Mouse (Mus musculus): ENCODE results near the gene Nelfb.

Gene Nelfb

DNA sequence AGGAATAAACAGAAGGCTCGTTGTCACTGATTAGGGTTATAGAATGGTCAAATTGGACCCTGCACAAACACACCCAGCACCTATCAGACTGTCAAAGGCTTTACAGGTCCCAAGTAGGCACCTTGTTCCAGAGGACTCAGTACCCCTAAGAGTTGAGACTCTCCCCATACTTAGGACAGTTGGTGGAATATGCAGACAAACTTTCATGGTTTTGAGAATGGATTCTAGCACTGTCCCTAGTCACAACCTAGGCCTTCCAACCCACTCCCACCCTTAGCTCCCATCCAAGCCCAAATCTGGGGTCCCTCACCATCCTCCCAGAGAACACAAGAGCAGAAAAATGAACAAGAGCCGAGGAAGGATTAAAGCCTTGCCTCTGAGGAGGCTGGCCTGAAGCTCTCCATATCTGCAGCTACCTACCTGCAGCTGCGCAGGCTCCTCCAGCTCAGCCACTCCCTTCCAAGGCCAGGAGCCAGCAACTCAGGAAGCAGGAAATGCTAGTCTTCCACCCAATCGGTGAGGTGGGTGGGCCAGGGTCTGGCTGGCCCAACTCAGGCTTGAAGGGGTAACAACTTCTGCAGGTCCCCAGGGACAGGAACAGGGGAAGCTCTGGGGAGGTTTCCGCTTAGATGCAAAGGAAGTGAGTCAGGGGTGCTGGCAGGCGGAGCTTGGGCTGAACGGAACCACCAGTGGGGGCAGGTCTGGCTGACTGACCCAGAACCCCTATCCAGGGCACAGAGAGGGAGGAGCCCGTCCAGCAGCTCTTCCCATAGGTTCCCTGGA is 14.9 kb downstream of the Nelfb start, which contains the start of gene Tor4a:
TSS of gene Tor4a (minus strand) at position 715 of the 783 bp plus-strand sequence.
- peak; percentile 41 for DNase-seq (ENCODE audit: low spot score)

DNA sequence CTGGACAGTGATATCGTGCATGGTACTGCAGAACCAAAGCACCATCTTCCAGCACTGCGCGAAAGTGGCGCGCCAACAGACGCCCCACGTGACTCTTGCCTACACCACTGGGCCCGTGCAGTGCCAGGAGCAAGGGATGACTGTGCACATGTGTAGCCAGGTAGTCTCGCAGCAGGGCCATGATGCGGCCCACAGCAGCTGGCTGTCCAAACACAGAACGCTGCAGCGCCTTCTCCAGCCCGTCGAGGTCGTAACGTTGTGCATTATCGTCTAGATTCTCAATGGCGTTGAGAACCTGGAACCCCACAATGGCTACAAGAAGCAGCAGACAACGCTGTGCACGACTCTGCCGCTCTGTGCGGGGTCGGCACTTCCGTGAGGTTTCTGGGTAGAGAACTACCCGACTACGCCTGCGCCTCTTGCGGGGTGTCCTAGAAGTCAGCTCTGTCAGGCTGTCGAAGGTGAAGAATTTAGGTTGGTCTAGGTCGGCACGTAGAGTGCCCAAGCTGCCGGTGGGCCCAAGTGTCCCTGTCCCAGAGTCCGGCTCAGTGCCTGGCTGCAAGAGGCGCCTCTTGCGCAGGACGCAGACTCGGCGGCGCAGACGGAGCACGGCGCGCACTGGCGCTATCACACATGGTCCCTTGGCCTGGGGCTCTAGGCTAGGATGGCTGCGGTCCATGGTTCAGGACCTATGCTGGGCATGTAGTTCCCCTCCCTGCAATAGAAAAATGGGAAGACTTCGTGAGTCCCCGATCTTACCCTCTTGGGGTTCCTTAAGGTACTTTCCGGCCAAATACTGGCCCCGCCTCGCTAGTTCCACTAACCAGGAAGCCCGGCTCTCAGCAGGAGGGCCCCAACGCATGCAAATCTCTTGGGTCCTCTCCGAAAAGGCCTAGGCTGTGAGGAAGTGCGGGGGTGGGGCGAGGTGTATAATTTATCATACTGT is 15.8 kb downstream of the Nelfb start:
- DNase-seq (ENCODE audit: low spot score): no peak

DNA sequence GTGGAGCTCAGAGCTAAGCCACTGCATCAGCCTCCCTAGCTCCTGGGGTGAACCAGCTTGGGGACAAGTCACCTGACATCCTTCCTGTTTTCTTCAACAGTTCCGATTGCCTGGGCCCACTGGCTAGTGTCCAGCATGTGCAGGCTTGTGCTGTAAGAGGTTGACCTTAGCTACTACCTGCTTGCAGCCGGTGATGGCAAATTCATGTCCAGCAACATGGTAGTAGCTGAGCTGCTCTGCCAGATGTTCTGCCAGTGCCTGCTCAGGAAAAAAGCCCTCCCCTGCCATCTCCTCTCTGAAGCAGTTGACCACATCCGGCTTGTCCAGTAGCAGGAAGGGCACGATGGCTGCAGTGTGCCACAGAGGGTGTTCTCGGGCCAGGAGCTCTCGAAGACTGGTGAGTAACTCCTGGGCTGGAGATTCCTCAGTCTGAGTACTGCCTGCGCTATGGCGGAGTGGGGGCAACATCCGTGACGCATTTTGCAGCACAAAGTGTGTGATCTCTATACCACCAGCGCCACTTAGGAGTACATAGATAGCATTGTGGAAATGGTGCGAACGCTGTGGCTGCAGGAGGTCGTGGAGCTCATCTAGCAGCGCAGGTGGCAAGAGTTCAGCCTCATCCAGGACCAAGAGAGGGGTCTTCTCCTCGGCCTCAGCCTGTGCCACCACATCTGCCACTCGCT is 16.7 kb downstream of the Nelfb start:
- no peak for DNase-seq (ENCODE audit: low spot score)

DNA sequence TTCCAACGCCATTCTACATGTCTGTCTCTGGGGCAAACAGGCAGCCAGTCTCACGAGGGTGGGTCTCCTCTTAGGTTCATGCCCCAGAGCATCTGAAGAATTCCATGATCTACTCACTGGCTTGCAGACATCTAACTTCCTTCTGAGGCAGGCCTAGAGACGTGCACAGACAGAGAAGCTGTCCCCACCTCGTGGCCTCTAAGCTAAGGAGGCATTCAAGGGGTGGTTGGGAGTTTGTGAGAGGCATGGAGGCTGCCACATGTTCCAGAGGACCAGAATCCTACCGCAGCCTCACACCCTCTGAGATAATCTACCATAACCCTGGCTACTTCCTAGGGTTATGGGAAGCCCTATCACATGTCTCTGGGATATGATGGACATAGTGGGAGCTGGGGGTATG is 17.3 kb downstream of the Nelfb start:
- DNase-seq (ENCODE audit: low spot score): no peak

DNA sequence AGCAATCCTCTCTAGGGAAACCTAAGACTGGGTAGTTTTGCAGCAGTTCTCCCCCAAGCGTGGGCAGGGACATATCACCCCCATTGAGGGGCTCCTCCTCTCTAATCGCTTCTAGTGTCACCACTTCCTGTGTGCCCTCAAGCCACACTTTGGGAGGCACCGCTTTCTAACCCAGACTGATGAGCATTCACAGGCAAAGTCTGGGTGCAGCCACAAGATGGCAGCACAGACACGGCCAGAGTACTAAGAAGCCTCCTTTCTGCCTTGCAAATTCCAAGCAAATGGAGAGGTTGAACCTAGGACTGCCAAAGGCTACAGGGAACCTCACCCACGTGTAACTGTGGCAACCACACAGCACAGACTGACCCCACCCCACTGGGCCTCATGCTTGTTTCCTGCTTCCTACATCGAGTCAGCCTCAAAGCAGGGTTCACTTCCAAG is 17.9 kb downstream of the Nelfb start:
- DNase-seq (ENCODE audit: low spot score): peak; percentile 92

DNA sequence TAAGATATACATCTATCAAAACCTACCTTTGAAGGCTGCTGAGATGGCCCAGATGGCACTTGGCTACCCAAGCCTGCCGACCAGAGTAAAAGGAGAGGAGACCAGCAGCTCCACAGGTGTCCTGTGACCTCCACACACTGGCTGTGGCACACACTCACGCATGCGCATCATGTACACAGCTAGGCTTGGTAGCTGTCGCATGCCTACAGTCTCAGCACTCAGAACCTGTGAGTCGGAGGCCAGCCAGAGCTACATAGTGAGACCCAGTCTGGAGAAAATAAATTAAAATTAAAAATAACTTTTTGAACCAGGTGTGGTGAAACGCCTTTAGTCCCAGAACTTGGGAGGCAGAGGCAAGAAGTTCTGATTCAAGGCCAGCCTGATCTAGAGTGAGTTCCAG is 23.4 kb downstream of the Nelfb start:
- no peak for DNase-seq (ENCODE audit: low spot score)

DNA sequence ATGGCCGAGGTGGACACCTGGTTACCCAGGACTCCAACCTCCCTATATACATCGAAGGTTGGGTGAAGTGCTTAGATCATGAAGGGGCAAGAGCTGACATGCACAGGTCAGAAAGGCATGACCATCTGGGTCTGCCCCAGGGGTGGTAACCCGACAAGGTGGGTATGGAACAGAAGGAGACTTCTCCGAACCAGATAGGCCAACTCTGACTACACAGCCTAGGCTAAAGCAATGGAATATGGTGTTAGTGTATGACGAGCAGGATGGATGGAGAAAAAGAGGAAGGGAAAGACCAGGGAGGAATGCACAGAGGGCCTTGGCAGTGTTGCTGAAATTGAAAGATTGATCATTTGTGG is 24.7 kb downstream of the Nelfb start:
- no peak for DNase-seq (ENCODE audit: low spot score)

DNA sequence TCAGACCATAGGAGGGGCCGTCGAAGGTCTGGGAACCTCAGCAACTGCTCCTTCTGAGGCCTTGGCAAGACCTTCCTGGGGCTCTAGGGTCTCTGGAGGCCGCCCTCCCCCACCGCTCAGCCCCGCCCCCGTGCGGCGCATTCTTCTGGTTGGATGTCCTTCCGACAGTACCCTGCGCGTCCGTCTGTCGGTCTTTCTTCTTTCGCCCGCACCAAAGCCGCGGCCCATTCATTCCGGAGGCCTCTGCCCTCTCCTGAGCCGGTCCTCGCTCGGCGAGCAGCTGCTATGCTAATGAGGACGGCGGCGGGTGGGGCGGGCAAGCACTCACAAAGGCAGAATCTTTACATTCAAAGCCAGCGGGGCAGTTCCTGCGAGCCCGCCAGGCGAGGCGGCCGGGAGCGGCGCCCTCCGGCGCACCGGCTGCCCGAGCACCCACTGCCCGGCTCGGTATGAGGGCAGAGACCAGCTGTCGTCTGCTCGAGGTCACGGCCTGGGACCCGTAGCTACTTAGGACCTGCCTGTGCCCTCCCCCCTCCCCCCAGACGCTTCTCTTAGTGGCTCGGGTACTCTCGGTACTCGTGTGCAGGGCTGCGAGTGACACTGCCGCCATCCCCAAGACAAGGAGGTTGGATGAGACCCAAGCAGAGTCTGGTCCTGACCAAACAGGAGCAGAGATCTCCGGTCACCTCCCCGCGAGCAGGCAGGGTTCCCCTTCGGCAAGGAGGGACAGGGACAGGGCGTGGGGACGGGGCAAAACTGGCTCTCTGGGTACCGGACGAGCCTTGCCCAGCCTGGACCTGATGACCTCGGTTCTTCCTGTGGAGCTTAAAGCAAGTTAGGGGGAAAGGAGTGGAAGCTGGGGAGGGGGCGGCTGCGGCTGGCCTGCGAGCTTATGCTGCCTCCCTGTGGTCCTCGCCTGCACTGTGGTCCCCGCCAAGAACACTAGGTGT is 25.4 kb downstream of the Nelfb start:
- DNase-seq (ENCODE audit: low spot score): peak; percentile 89

DNA sequence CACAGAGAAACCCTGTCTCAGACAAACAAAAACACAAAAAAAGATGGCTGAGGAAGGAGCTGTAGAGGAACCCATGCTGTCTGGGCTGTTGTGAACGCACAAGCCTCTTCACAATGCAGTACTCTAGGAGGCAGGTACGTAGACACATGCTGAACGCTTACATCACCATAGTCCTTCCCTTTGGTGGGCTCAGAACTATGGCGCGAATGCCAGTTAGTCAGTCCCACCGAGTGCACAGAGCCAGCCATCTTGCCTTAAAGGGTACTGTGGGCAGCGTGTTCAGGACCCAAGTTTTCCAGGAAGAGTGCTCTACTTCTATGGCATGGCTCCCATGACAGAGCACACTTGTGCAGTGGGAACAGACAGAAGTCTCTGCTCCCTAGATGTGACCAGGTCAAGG is 26.8 kb downstream of the Nelfb start:
- DNase-seq (ENCODE audit: low spot score): no peak

DNA sequence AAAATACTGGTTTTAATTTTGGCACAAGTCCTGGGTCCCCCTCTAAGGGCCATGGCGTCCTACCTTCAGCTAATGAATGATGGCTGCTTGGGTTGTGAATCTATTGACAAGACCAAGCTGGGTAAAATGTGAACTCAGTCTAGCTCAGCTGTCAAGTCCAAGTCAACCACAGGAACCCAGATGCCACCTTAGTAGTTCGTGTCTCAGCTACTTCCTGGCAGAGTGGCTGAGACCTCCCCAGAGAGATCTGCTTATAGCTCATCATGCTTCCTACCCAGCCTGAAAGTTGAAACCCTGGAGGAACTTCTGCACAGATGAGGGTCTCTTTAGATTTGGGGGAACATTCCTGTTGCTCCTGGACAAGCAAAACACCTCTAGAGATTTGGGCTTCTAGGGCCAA is 28.0 kb downstream of the Nelfb start:
- DNase-seq (ENCODE audit: low spot score): no peak

DNA sequence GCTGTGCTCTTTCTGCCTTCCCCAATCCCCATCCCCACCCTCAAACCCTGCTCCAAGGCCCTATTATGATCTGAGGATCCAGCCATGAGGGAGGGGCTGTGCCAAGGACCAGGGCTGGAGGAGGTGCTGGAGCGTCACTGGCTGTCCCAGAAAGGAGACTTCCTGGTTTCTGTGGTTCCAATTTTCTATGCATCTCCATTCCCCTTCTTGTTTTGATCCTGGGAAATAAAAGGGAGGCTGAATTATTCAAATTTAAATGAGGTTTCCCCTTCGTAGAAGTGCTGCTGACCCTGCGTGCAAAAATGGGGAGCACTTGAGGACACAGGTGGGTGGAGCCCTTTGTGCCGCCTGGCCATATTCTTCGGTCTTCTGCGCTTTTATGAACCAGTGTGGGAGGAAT is 28.6 kb downstream of the Nelfb start:
- no peak for DNase-seq (ENCODE audit: low spot score)

DNA sequence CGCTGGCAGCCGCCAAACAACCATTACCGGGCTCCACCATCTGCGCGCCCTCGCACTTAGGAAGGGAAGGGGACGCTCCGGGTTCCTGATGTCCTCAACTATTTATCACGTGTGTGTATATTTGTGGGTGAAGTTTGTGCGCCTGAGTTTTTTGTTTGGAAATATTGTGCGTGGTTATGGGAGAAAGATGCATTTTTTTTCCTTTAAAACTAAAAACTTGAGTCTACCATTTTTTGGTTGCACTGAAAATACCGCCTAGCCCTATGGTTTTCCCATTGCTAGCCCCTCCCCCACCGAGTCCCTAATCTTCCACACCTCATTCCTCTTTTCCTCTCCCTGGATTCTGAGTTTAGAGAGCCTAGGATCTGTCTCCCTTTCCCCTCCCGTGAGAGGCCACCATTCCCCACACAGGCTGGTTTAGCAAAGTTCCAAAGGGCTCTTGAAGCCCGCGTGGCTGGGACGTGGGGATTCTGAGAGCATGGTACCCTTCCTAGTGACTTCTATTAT is 29.3 kb downstream of the Nelfb start:
- peak; percentile 63 for DNase-seq (ENCODE audit: low spot score)

DNA sequence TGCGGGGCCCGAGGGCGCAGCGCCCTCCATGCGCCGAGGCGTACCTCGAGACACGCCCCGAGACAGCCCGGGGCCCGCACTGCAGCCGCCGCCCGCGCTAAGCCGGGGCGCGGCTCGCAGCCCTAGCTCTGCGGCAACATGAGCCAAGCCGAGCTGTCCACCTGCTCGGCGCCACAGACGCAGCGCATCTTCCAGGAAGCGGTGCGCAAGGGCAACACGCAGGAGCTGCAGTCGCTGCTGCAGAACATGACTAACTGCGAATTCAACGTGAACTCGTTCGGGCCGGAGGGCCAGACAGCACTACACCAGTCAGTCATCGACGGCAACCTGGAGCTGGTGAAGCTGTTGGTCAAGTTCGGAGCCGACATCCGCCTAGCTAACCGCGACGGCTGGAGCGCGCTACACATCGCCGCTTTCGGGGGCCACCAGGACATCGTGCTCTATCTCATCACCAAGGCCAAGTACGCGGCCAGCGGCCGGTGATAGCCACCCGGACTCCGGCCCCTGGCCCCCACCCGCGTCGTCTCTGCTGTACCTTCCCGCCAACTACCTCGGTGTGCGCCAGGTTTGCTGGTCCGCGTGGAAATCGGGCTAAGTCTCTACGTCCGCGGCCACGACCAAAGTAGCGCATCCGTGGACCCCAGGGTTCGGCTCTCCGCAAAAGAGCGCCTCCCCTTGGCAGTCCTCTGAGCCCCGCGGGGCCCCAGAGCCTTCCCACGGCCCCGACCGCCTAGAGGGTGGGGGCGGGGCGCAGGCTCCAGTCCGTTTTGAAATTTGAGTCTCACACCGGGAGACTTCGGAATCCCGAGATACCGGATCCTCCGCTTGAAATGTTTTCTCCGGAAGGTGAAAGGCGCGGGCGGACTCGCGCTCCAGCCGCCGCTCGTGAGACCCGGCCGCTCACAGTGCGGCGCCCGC is 30.1 kb downstream of the Nelfb start:
- DNase-seq (ENCODE audit: low spot score): peak; percentile 73

DNA sequence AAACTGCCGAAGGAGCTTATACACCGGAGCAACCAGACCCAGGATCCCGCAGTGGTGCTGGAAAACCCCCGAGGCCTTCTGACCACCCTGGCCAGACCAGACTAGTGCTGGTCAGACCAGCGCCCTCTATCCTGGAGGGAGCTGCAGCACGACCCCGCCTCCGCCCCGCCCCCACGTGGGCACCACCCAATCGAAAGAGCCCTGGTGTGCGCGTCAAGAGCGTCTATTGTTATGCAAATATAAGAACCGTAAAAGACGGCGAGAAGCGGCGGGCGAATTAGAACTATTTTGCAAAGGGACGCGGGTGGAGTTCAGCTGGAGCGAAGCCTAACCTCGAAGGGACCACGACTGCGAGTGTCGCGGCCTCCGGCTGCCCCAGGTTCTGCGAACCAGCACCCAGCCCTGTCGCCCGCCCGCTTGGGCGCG is 30.8 kb downstream of the Nelfb start, which contains the start of gene Nrarp:
TSS of gene Nrarp (plus strand) at position 281 of the 426 bp plus-strand sequence.
- DNase-seq (ENCODE audit: low spot score): peak; percentile 95

DNA sequence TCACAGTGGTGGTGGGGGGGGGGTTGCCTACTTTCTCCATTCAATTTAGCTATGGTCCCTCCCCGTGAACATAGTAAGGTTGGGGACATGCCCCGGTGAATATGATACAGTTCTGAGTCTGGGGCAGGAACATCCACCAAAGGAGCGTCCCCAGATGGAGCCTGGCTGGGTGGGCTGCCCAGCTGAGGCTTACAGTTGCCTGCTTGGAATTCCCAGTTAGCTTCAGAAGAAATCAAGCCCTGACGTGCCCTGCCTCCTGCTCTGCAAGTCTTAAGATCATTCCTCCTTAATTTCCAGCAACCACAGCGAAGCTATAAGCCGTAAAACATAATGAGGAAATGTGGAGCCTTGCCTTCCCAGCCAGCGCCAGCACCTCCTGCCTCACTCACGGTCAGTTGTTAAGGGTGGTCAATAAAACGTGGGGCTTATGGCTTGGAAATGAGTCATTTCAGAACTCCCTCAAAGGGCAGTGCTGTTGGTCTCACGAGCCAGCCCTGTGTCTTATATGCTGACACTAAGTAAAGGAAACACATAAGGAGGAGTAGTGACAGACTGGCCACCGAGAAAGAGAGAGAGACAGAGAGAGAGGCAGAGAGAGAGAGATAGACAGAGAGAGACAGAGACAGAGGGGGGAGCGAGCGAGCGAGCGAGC is 31.6 kb downstream of the Nelfb start:
- DNase-seq (ENCODE audit: low spot score): no peak

DNA sequence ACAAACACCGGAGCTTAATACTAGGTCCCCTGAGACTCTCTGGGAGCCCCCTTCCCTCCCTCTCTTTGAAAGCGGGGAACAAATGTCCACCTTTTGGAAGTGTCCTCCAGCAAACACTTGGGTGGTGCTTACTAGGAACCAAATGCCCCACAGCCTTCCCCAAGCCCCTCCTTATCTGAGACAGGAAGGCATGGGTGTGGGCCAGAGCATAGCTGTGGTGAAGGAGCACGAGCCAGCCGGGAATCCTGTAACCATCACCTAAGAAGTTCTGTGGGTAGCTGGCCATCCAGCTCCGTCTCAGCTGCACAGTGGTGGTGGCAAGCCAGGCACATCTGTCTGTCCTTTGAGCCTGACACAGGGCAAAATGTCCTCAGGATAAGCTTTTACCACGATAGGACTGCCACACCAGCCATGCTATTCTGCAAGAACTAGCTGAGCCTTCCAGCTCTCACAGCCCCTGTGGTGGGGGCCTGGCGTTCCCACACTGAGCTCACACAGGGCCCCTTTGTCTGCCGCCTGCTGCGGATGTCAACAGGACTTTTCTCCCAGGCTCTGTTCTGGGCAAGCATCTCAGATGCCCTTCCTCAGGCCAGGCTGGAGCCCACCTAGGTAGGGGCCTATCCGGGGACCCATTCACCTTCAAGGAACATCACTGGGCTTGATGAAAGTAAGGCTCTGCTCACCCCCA is 32.9 kb downstream of the Nelfb start:
- DNase-seq (ENCODE audit: low spot score): no peak

DNA sequence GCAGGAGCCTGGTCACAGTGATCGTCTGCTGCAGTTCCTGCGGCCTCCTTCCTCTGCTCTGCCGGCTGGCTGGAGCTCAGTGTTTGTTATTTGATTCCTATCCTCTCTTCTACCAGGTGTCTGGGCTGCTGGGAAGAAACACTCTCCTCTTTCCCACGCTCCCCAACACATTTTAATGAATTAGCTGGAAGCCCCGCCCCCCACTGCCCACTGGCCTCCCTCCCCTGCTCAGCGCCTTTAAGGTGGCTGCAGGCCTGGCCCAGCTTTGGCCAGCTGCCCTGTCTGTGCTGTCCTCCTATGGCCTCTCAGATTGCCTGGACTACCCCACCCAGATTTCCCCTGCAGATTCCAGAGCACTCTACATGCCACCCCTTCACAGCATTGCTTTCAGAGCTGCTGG is 33.6 kb downstream of the Nelfb start:
- DNase-seq (ENCODE audit: low spot score): peak; percentile 88

DNA sequence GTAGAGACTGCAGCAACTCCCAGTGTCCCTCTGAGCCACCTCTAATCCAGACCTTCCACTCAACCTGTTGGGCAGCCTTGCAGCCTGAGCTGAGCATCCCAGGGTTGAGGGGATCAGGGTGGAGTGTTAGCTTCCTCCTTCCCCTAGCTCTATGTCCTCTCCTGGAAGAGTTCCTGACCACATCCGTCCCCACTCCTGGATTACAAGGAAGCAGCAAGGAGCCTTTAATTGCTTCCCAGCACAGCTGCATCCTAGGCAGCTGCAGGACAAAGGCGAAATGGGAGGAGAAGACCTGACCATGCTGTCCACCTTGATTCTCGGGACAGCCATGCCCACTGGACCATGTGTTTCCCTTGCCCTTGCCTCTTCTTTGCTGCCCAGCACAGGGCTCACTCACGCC is 34.2 kb downstream of the Nelfb start:
- no peak for DNase-seq (ENCODE audit: low spot score)

DNA sequence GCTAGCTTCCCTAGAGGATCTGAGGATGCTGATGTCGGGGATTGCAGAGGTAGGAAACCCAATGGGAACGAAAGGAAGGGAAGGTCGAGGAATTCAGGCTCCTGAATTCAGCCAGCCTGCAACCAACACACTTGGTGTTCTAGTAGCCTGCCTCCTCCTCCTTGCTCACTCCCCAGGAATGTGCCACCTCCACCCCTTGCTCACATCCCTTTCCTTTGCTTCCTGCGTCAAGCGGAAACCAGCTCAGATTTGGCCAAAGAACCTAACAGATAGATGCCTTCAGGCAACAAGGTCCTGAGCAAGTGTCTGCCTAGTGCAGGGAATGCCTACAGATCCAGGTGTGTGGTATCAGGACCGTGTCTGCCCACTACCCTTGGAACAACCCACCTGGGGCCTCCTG is 34.7 kb downstream of the Nelfb start:
- no peak for DNase-seq (ENCODE audit: low spot score)
